Mouse (Mus musculus) liver, embryonic 16.5 days (tissue): ENCODE measurements at regions not wholly inside any gene's neighbourhood (a gene's known extent, or its start where the extent isn't known, plus 50 kb on each side); places are given as distances from the start of the nearest gene placed in this dataset.

Experiments used
- ATAC-seq: fragments of 200-750 bp; cut with Nextera tagmentation; 2 replicates; pipeline ENCODE4 v1.8.0; 2017; ENCODE audit warnings: low read depth, mild to moderate bottlenecking, moderate number of reproducible peaks, moderate library complexity
- H3K27ac ChIP-seq: fragments of 300-500 bp; sonication (generic); 2 replicates; pipeline ENCODE4 v1.5.1; 2014; ENCODE audit warnings: mild to moderate bottlenecking, low read length
- H3K27me3 ChIP-seq: fragments of 300-500 bp; sonication (generic); 2 replicates; pipeline ENCODE4 v1.6.1; 2014; ENCODE audit warnings: low read depth, low read length, mixed read lengths; ENCODE audit not compliant: control insufficient read depth, insufficient read depth
- H3K36me3 ChIP-seq: fragments of 300-500 bp; sonication (generic); 2 replicates; pipeline ENCODE4 v1.6.1; 2014; ENCODE audit warnings: mild to moderate bottlenecking; ENCODE audit not compliant: control insufficient read depth, insufficient read depth
- H3K4me1 ChIP-seq: fragments of 300-500 bp; sonication (generic); 2 replicates; pipeline ENCODE4 v1.6.1; 2014; ENCODE audit warnings: low read depth, low read length, mixed read lengths; ENCODE audit not compliant: control insufficient read depth
- H3K4me2 ChIP-seq: fragments of 300-500 bp; sonication (generic); 2 replicates; pipeline ENCODE4 v1.6.1; 2014; ENCODE audit warnings: low read depth, low read length, mixed read lengths
- H3K4me3 ChIP-seq: fragments of 300-500 bp; sonication (generic); 2 replicates; pipeline ENCODE4 v1.5.1; 2014; ENCODE audit warnings: low read depth, mild to moderate bottlenecking, low read length
- H3K9ac ChIP-seq: fragments of 300-500 bp; sonication (generic); 2 replicates; pipeline ENCODE4 v1.6.1; 2014; ENCODE audit warnings: low read depth, low read length
- H3K9me3 ChIP-seq: fragments of 300-500 bp; sonication (generic); replicated peaks from 2 replicates; pipeline ENCODE4 v1.6.1; 2016; ENCODE audit warnings: low read length; ENCODE audit not compliant: control insufficient read depth
- WGBS: fragments of 180-500 bp; shearing (Covaris S2); extraction: QIAGEN DNeasy Blood & Tissue Kit; methylation state at CpG from one replicate; pipeline ENCODE4 v1.1.7; 2014; ENCODE audit not compliant: insufficient replicate concordance; 5-methylcytosine and 5-hydroxymethylcytosine counted together

GRCm38 (mm10) chr8:64336546-64336945 lies 130.5 kb upstream of the Tll1 start:
- Histone ChIP-seq H3K27me3 (no peaks in the 10 kb centered on the region), H3K27ac (no peak overlapping the region), H3K4me2 (no peak overlapping the region), H3K9me3 (no peaks in the 10 kb centered on the region), H3K36me3 (no peaks in the 10 kb centered on the region), H3K4me3 (no peak overlapping the region), H3K4me1 (no peaks in the 10 kb centered on the region), H3K9ac (no peak overlapping the region)
- ATAC-seq = no peak

- Histone ChIP-seq H3K36me3 (no peaks in the 10 kb centered on the region), H3K9ac (no peak overlapping the region), H3K4me2 (no peak overlapping the region), H3K4me3 (no peak overlapping the region), H3K9me3 (no peaks in the 10 kb centered on the region), H3K27me3 (no peaks in the 10 kb centered on the region), H3K4me1 (no peaks in the 10 kb centered on the region), H3K27ac (no peak overlapping the region)
- 33% methylated on average over 5 of the region's 5 CpGs for WGBS
- ATAC-seq = no peak
These were observed 129.4 kb upstream of the Tll1 start for GRCm38 (mm10) chr8:64335495-64335894.

- no peak overlapping the region for H3K4me3 ChIP-seq
- 52% methylated on average over 2 of the region's 2 CpGs for WGBS
- H3K9me3 ChIP-seq = no peaks in the 10 kb centered on the region
- H3K4me2 ChIP-seq = no peak overlapping the region
- no peaks in the 10 kb centered on the region for H3K36me3 ChIP-seq
- H3K4me1 ChIP-seq = no peaks in the 10 kb centered on the region
- no peak for ATAC-seq
- H3K27me3 ChIP-seq = no peaks in the 10 kb centered on the region
- no peak overlapping the region for H3K27ac ChIP-seq
- H3K9ac ChIP-seq = no peak overlapping the region
These were observed 117.9 kb upstream of the Tll1 start for GRCm38 (mm10) chr8:64323985-64324384.

GRCm38 (mm10) chr8:64320343-64320742 lies 114.3 kb upstream of the Tll1 start:
- Histone ChIP-seq H3K9me3 (no peaks in the 10 kb centered on the region), H3K4me2 (no peak overlapping the region), H3K27ac (no peak overlapping the region), H3K4me3 (no peak overlapping the region), H3K4me1 (no peaks in the 10 kb centered on the region), H3K9ac (no peak overlapping the region), H3K36me3 (no peaks in the 10 kb centered on the region), H3K27me3 (no peaks in the 10 kb centered on the region)
- WGBS = 60% methylated on average over 4 of the region's 4 CpGs
- no peak for ATAC-seq

GRCm38 (mm10) chr8:64319220-64319820 lies 113.2 kb upstream of the Tll1 start:
- 64% methylated on average over 6 of the region's 6 CpGs for WGBS
- no peak overlapping the region for H3K27ac ChIP-seq
- no peak overlapping the region for H3K4me2 ChIP-seq
- no peak for ATAC-seq
- no peaks in the 10 kb centered on the region for H3K9me3 ChIP-seq
- H3K4me3 ChIP-seq = no peak overlapping the region
- no peaks in the 10 kb centered on the region for H3K27me3 ChIP-seq
- H3K9ac ChIP-seq = no peak overlapping the region
- H3K4me1 ChIP-seq = no peaks in the 10 kb centered on the region
- no peaks in the 10 kb centered on the region for H3K36me3 ChIP-seq

- H3K27ac ChIP-seq = no peak overlapping the region
- no peaks in the 10 kb centered on the region for H3K36me3 ChIP-seq
- no peaks in the 10 kb centered on the region for H3K9me3 ChIP-seq
- no peak for ATAC-seq
- H3K4me2 ChIP-seq = no peak overlapping the region
- H3K27me3 ChIP-seq = no peaks in the 10 kb centered on the region
- H3K9ac ChIP-seq = no peak overlapping the region
- 51% methylated on average over 10 of the region's 10 CpGs for WGBS
- no peak overlapping the region for H3K4me3 ChIP-seq
- no peaks in the 10 kb centered on the region for H3K4me1 ChIP-seq
These were observed 112.6 kb upstream of the Tll1 start for GRCm38 (mm10) chr8:64318524-64319219.

GRCm38 (mm10) chr8:64317815-64318214 lies 111.7 kb upstream of the Tll1 start:
- H3K27me3 ChIP-seq = no peaks in the 10 kb centered on the region
- no peak overlapping the region for H3K4me2 ChIP-seq
- H3K27ac ChIP-seq = no peak overlapping the region
- H3K9me3 ChIP-seq = no peaks in the 10 kb centered on the region
- no peak overlapping the region for H3K9ac ChIP-seq
- no peak overlapping the region for H3K4me3 ChIP-seq
- no peaks in the 10 kb centered on the region for H3K36me3 ChIP-seq
- no peak for ATAC-seq
- no peaks in the 10 kb centered on the region for H3K4me1 ChIP-seq

GRCm38 (mm10) chr8:64307995-64308394 lies 101.9 kb upstream of the Tll1 start:
- Histone ChIP-seq H3K9me3 (no peaks in the 10 kb centered on the region), H3K27ac (no peak overlapping the region), H3K4me3 (no peak overlapping the region), H3K4me2 (no peak overlapping the region), H3K27me3 (no peaks in the 10 kb centered on the region), H3K36me3 (no peaks in the 10 kb centered on the region), H3K4me1 (no peaks in the 10 kb centered on the region), H3K9ac (no peak overlapping the region)
- no peak for ATAC-seq
- 60% methylated on average over 1 of the region's 1 CpGs for WGBS

GRCm38 (mm10) chr8:64282806-64283205 lies 76.7 kb upstream of the Tll1 start:
- H3K4me1 ChIP-seq = no peaks in the 10 kb centered on the region
- no peak for ATAC-seq
- no peaks in the 10 kb centered on the region for H3K9me3 ChIP-seq
- H3K27me3 ChIP-seq = no peaks in the 10 kb centered on the region
- H3K4me3 ChIP-seq = no peak overlapping the region
- 60% methylated on average over 6 of the region's 6 CpGs for WGBS
- H3K9ac ChIP-seq = no peak overlapping the region
- H3K36me3 ChIP-seq = no peaks in the 10 kb centered on the region
- no peak overlapping the region for H3K27ac ChIP-seq
- H3K4me2 ChIP-seq = no peak overlapping the region
